Mouse (Mus musculus) gastrocnemius, postnatal 25 days (tissue): Measurements from ENCODE around the gene Cenpj. TPM values are rescaled to one million over a fixed set of nuclear protein-coding genes. Genes with fewer than 3 reads are reported as not detected.

ENCODE experiments used
- DNase-seq: peaks from one replicate; pipeline ENCODE4 v3.0.0; 2022
- long read RNA-seq, 2 experiments: library from polyadenylated mRNA; stranded (forward); transcript quantifications; one replicate each; pipeline ENCODE4 v2.0.0; 2021
- total RNA-seq, 2 experiments: library from RNA; stranded (reverse); gene quantifications; 1 replicate in 1 of 2; 2 replicates in 1 of 2; pipeline ENCODE4 v1.2.3; 2021

The Cenpj gene
- 1 to 10 TPM; 1.5 to 1.6 TPM for total RNA-seq
- long read RNA-seq, experiment 1: 0 reads
- long read RNA-seq, experiment 2, partial matches to known transcripts: 0 of 1 reads
- long read RNA-seq, experiment 2, other reads (novel, unspliced or antisense): 1 of 1 reads

DNA sequence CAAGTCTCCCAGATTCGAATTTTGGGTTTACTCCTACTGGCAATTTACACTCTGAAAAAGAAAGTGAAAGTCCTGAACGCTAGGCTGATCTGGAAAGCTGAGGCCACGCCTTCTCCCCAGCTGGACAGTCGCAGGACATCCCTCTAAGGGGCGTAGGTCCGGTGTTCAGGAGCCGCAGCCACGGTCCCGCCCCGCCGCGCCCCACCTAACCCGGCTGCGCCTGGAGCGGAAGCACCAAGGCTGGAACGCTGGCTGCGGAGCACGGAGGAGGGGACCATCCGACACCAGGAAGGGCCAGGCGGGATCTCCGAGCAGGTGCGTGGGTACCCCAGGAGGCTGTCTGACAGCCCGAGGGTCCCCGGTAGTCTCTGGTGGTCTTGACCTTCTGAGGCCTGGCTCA is at the start of gene Cenpj, which contains the start of gene Parp4:
Gene Cenpj (minus strand): TSS at position 10 of the 400 bp plus-strand sequence.
Gene Parp4 (plus strand): TSS at position 204 of the 400 bp plus-strand sequence.
- peak; percentile 90 for DNase-seq

DNA sequence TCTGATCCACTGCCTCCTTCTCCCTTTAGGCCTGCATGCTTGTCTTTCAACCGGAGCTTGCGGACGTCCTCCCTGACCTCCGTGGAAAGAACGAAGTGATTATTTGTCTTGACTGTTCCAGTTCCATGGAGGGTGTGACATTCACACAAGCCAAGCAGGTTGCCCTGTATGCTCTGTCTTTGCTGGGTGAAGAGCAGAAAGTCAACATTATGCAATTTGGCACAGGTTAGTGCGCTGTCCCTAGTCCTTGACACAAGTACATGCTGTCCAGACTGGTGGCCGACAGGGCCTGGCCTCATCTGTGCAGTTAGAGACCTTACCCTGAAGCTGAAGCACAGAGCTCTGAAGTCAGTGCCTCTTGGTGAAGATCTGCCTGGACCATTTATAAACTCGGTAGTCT is 45.2 kb upstream of the Cenpj start:
- DNase-seq: no peak

DNA sequence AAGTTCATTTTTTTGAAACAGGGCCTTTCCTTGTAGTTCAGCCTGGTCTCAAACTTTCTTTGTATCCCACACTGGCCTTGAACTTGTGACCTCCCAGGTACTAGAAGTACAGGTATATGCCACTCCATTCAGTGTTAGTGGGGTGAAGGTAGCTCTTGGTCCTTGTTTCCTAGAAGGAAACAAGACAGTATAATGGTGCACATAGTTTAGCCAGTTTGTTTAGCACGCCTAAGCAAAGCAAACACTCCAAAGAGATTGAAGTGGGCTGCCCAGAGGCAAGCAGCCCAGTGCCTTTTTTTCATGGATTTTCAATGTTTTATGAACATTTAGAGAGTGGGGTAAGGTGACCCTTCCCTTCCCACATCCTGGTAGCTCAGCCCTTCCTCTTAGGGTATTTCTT is 42.2 kb upstream of the Cenpj start:
- no peak for DNase-seq

DNA sequence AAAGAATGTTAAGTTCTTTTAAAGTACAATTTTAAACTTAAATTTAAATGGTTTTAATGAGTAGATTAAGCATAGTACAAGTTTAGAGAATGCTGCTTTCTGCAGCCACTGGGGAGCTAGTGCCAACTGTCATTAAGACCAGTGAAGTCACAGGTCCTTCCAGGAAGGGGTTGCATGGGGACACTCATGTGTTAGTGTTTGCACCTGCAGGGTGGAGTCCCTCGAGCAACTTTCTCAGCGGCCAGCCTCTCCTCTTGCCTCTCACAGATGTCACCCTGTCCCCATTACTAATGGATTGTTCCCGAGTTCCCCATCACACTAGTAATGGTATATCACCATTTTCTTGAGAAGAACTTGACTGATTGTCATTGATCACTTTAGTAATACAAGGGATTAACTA is 38.0 kb upstream of the Cenpj start:
- DNase-seq: no peak

- no peak for DNase-seq
Measured at GRCm38 (mm10) chr14:56605136-56605535, 29.9 kb upstream of the Cenpj start.

GRCm38 (mm10) chr14:56604438-56604837 is 29.2 kb upstream of the Cenpj start:
- no peak for DNase-seq

DNA sequence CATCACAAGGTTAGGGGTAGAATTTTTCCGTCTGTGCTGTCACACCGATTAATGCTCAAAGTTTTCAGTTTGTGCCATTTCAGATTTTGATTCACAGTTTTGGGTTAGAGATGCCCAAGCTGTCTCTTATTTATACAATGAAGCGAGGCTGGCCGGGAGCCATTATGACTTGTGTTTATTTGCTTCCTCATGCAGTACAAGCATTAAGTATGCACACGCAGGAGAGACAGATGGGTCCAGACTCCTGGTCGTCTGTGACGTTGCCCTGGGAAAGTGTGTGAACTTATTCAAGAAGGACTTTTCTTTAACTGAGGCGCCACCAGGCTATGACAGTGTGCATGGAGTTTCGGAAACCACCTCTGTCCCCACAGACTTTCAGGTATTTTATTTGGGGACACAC is 26.8 kb upstream of the Cenpj start:
- no peak for DNase-seq

GRCm38 (mm10) chr14:56598759-56599158 is 23.5 kb upstream of the Cenpj start:
- no peak for DNase-seq

- DNase-seq: no peak
Measured at GRCm38 (mm10) chr14:56594811-56595210, 19.6 kb upstream of the Cenpj start.

- DNase-seq: no peak
Measured at GRCm38 (mm10) chr14:56592191-56592590, 17.0 kb upstream of the Cenpj start.

- DNase-seq: no peak
Measured at GRCm38 (mm10) chr14:56582294-56582693, 7.1 kb upstream of the Cenpj start.

- no peak for DNase-seq
Measured at GRCm38 (mm10) chr14:56581117-56581516, 5.9 kb upstream of the Cenpj start.

DNA sequence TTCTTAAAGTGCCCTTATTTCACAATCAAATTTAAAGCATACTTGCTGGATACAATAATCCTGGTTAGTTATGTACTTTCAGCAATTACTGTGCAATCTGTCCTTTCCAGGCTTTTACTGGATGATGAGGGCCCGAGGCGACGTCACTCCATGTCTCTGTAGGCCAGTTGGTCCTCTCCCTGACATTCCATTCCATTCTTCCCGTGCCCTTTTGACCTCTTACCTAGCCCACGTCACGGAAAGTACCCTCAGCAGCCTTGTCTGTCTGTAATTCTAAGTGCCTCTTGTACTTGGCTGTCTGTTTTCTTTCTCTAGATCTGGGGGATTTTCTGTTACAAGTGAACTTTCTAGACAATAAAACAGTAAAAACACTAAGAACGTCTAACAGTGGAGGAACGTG is 3.8 kb upstream of the Cenpj start:
- DNase-seq: no peak

DNA sequence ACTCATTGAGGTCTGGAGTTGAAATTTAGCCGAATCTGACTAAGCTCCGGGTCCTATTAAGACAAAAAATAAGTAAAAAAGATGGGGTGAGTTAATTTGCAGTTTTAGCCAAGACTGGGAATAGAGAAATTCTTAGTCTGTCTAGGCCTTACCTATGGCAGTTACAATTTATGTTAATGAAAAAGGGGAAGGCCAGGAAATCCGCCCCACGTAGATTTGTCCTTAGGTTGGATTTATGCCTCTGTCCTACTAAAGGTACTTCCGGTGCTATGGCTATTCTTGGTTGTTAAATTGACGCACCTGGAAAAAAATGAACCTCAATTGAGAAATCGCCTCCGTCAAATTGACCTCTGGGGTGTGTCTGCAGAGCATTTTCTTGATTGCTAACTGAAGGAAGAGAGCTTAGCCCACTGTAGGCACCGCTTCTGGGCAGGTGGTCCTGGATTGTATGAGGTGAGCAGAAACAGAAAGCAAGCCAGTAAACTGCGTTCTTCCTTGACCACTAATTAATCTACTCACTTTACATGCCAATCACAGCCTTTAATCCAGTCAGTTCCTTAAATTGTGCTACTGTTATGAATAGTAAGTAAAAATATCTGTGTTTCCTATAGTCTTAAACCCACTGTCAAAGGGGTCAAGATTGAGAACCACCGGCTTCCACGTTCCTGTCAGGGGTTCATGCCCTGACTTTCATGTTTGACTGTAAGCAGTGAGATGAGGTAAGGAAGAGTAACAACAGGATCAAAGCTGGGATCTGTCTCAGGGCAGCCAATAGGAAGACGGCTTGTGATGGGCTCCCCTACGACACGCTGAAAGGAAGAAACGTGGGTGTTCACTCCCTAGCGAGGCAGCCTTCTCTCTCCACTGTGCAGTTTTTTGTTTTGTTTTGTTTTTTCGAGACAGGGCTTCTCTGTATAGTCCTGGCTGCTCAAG is 1.0 kb upstream of the Cenpj start:
- no peak for DNase-seq

- no peak for DNase-seq
Measured at GRCm38 (mm10) chr14:56572546-56572945, 2.7 kb downstream of the Cenpj start.

- DNase-seq: peak; percentile 95
Measured at GRCm38 (mm10) chr14:56571310-56572093, 3.7 kb downstream of the Cenpj start.

- no peak for DNase-seq
Measured at GRCm38 (mm10) chr14:56569041-56569440, 6.2 kb downstream of the Cenpj start.

- DNase-seq: no peak
Measured at GRCm38 (mm10) chr14:56567476-56567875, 7.7 kb downstream of the Cenpj start.

DNA sequence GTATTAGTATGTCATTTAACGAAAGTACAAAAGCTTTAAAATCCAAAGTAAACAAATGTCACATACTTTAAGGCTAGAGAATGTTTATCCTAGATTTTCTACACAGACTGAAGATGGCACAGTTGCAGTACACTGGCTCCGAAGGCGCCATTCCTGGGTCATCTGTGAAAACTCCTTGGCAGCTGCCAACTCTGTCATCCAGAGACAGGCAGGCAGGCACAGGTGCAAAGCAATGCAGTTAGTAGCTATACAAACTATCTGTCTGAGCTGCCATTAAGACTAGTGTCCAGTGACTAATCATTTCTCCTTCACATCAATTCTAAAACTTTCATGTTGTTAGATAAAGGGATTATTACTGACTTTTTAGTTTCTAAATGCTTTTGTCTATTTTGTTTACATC is 16.1 kb downstream of the Cenpj start:
- DNase-seq: no peak

- DNase-seq: no peak
Measured at GRCm38 (mm10) chr14:56554716-56555115, 20.5 kb downstream of the Cenpj start.

GRCm38 (mm10) chr14:56553331-56553730 is 21.9 kb downstream of the Cenpj start:
- DNase-seq: no peak

- DNase-seq: no peak
Measured at GRCm38 (mm10) chr14:56552924-56553323, 22.3 kb downstream of the Cenpj start.

DNA sequence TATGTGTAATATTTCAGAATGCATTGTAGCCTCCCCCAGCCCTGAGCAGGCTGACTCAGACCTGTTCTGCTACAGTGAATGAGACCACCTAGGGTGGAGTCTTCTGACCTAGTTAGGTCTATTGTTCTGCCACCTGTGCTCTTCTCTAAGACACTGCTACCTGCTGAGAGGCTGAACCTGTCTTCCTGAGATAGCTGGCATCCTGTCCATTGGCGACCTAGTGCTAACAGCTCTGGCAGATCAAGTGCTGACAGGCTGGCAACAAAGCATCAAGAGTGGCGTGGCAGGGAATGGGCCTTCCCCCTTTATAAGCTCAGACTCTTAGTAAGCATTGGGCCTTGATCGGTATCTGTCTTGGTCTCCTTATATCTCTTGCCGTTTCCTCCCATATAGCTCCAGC is 24.3 kb downstream of the Cenpj start:
- no peak for DNase-seq
